Mouse (Mus musculus) B cell, adult 62 days (primary cell): ENCODE results near the gene Glt1d1. TPM values are rescaled to one million over a fixed set of nuclear protein-coding genes. Genes with fewer than 3 reads are reported as not detected.

ENCODE experiments used
- total RNA-seq: library from RNA; stranded (reverse); gene quantifications from 4 replicates; pipeline ENCODE4 v1.2.4, GENCODE M21; 2023

Glt1d1 gene
- not detected in 4 replicates for total RNA-seq

GRCm38 (mm10) chr5:127632167-127633145 is at the start of gene Glt1d1, which contains the start of gene Slc15a4:
TSS of gene Glt1d1 (plus strand) at chr5:127632262.
TSS of gene Slc15a4 (minus strand) at chr5:127632897.

Other genes starting within 250 kb of the Glt1d1 start
- gene Slc15a4, start 635 bp downstream of the Glt1d1 start, total RNA-seq = 224 to 256 TPM (median 243 TPM) in 4 replicates